Mouse (Mus musculus): ENCODE data around the gene Nacc2.

Nacc2 gene

DNA sequence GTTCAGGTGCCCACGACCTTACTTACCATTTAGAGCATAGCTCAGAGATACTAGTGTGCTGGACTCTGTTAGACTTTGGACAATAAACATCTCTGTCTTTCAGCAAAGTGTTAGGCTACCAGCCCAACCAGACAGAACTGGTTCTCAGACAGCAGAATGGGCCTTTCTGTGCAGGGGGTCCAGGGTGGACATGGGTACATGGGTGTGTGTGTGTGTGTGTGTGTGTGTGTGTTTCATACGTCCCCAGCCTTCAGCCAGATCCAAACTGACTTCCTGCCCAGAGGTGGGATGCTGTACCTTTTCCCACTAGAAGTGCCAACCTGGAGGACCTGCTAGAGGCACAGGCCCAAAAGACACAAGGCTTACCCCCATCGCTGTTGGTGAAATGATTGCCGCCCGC, 23.8 kb downstream of the Nacc2 start:
- DNase-seq (ENCODE audit: low read depth, low spot score), result no peak

DNA sequence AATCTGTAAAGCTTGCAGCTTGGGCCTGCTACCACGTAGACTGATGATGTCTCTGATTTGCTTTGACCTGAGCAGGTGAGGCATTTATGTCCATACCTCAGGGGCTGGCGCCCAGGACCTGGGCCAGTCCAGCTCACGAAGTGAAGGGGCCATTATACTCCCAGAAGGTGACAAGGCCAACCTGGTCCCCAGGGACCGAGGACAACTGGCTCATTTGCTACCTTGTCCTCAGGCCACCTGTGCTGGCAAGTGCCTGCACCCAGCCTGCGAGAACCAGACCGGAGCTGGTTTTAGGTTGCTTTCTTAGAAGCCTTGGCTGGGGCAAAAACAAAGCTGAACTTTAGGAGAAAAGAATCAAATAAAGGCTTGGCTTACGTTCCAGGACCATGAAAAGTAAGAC, 29.1 kb downstream of the Nacc2 start:
- DNase-seq (ENCODE audit: low read depth, low spot score), result no peak

DNA sequence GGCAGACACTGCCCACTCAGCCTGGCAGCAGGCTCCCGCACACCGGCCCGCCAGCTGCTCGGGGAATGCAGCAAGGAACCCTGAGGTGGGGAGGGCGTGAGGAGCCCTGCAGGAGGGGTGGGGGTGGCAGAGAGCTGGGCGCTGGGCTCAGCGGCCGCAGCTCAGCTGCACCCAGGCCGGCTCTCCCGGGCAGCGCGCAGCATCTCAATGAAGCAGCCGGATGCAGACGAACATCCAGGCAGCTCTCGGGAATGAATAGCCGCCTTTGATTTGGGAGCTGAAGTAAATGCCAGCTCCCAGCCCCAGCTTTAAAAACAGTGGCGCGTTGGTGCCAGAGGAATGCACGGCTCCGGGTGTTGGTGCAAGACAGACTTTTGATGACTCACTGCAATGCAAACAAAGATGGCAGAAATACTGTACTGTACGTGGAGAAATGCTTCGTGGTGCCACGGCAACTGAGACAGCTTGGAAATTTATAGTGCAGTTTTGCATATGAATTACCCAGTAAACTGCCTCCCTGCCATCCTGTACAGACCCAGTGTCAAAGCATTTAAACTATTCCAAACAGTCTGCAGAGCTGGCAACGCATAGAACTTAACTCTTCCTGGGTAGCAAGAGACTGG, 31.1 kb downstream of the Nacc2 start:
- DNase-seq (ENCODE audit: low read depth, low spot score), result no peak

DNA sequence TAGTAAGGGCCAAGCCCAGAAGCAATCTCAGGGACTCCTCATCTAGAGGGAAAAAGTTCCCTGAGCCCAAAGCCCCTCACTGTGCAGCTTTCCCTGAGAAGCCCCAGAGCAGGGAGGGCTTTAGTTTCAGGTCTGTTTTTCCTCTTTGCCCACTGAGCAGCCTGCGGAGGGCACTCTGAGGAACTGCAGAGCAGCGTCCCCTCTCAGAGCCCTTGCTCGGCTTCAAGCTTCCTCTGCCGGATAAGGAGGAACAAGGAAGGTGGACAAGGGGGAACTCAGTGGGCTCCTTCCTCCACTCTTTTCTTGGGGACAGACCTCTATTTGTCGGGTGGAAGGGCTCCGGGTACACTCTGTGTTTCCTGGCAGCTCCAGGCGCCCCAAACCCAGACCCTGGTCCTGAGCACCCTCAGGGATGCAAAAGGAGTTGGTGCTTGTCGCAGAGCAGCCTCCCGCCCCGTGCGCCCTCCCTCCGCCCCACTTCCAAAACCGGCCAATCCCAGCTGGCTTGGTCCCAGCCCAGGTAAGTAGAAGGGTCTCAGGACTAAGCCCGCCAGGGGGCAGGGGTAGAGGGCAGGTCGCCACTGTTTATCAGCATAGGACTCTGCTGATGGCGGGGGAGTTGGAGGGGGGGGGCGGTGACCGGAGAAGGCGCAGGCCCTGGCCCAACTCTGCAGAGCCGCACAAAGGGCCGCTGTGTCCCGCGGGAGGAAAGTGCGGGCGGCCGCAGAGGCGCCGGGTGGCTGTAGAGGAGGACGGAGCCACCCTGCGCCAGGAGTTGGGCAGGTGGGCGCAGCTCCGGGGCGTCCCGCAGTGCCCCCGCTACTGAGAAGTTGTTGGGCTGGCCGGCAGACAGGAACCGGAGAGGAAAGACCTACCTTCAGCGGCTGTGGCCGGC, 31.9 kb downstream of the Nacc2 start:
- no peak for DNase-seq (ENCODE audit: low read depth, low spot score)

DNA sequence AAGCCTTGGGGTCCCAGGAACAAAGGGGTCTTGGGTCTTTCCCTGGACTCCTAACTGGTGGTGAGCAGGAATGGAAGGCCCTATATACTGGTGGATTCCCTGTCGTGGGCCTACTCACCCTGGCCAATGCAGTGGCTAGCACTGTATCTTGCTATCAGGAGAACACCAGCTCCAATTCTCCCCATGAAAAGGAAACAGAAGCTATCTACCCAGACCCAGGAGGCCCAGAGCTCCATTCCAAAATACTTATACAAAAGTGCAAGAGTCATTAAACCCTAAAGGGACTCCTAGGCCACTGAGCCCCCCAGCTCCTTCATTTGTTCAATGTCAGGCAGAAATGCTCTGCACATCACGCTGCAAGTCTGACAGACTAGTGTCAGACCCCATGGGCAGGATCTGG, 34.0 kb downstream of the Nacc2 start:
- no peak for DNase-seq (ENCODE audit: low read depth, low spot score)

DNA sequence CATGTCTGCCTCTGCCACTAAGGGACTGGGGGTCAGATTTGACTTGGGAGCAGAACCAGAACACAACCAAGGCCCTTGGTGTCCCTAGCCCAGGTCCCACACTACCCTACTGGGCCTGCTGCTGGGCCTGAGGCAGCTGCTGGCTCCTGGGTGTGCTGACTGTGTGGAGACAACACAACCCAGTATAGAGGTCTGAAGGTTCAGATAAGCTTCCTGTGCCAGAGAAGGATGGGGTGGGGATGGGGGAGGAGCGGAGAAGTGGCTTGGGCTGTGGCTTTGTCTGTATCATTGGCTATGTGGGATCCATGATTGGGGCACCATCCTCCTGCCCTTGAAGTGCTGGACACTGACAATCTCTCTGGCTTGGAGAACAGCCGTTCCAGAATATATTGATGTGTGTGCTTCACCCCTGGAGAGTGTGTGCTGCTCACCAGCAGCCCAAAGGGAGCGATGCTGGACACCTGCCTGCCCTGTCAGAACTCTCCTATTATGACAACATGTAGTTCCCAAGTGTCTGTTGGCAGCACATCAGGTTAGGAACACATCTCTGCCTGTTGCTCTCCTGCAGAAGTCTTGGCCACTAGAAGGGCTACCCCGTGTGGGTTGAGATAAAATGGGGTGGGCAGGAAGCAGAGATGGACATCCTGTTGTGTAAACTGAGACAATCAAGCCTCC, 36.0 kb downstream of the Nacc2 start:
- DNase-seq (ENCODE audit: low read depth, low spot score), result no peak

DNA sequence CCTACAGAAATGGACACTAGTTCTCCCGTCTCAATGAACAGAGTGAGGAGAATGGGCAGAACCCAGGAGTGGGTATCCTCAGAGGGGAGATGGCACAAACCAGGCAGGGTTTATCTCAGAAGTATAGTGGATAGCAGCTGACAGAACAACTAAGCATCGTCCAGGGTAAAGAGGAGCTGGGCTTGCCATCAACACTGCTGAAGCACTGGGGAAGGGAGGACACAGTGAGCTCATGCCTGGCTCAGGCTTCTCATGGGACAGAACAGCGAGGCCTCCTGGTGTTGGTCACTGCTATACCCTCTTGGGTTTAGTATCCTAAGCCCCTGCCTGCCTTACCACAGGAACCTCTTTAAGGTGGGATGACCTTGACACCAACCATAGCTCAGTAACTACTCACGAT, 36.5 kb downstream of the Nacc2 start:
- DNase-seq (ENCODE audit: low read depth, low spot score), result no peak

DNA sequence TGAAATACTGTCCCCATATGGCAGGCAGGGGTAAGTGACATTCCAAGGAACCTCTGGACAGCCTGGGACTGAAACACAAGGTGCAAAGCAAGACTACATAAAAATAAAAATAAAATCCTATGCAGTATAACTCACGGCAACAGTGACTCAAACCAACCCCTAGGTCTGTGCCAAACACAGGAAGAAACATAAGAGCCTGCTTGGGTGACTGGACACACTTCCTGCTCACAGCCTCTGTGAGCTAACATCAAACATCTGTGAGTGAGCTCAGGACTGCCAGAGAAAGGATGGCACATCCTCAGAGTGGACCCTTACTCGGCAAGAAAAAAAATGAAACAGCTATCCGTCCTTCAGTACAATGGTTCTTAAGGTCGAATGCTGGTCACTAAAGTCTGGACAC, 40.1 kb downstream of the Nacc2 start:
- DNase-seq (ENCODE audit: low read depth, low spot score), result no peak

DNA sequence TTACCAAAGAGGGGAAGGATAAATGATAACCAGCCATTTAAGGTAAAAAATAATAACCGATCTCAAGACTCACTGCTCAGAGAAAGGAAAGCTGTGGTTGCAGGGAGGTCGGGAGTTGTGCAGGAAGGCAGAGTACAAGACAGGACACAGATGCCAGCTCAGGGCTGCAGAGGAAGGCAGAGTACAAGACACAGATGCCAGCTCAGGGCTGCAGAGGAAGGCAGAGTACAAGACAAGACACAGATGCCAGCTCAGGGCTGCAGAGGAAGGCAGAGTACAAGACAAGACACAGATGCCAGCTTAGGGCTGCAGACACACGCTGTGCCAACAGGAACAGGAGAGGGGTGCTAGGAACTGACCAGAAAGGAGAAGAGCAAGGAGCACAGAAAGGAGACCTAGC, 42.2 kb downstream of the Nacc2 start:
- DNase-seq (ENCODE audit: low read depth, low spot score), result no peak

DNA sequence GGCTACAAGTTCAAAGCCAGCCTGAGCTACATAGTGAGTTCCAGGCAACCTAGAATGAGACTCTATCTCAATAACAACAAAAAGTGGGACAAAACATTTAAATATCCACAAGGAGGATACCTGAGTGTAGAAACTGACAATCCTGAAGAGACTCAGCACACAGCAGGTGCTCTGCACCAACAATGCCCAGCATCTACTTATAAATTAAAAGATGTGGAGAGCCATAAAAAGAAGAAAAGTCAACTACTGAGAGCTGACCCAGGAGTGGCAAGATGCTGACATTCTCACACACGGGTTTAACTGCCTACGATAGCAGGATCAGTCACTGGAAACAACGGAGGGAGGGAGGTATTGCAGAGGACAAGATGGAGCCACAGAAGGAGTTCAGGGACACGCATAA, 43.6 kb downstream of the Nacc2 start:
- DNase-seq (ENCODE audit: low read depth, low spot score), result no peak

DNA sequence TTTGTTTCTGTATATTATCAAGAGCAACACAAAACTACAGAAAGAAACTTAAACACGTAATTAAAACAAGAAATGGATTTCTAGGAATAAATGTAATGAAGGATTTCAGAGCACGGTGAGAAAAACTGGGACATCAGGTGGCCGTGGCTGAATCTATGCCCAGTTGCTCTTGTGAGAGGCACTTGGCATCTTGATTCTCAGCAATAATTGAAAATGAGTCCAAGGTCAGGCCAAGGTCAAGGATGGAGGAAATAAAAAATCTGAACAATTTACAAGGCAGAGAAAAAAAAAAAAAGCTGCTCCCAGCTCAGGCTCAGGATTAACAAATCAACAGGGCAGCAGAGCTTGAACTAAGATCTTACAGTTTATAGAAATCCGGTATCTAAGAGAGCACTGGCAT, 46.0 kb downstream of the Nacc2 start:
- DNase-seq (ENCODE audit: low read depth, low spot score), result no peak

DNA sequence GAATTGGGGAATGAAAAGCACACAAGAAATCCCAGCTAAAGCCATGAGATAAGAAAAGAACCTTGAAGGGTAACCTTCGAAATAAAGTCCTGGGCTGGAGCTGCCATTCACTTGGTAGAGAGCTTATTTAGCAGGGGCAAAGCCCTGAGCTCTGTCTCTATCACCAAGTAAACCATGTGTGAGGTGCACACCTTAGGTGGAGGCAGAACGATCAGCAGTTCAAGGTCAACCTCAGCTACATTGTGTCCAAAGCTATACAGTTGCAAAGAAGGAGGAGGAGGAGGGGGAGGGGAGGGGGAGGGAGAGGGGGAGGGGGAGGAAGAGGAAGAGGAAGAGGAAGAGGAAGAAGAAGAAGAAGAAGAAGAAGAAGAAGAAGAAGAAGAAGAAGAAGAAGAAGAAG, 46.9 kb downstream of the Nacc2 start:
- no peak for DNase-seq (ENCODE audit: low read depth, low spot score)

DNA sequence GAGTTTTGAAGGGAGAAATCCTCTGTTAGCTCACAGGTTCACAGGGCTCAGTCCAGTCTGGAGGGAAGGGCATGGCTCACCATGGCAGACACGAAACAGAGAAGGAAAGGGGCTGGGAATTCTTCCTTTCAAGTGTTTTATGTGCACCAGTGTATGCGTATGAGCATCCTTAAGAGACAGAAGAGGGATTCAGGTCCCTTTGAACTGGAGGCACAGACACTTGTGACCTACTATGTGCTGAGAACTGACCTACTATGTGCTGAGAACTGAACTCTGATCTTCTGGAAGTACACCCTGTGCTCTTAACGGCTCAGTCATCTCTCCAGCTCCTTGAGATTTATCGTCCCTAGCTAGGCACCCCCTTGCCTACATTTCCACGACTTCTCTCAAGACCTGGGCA, 48.5 kb downstream of the Nacc2 start:
- no peak for DNase-seq (ENCODE audit: low read depth, low spot score)

DNA sequence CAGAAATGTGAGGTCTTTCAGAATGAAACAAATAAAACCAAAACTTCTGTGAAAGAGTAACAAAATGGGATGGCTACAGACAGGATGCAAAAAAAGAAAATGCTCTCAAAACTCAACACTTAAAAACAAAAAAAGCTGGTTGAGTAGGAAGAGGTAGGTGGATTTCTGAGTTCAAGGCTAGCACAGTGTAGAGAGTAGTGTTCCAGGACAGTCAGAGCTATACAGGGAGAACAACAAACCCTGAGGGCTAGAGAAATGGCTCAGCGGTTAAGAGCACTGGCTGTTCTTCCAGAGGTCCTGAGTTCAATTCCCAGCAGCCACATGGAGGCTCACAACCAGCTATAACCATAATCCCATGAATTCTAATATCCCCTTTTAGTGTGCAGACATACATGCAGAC, 54.4 kb downstream of the Nacc2 start:
- no peak for DNase-seq (ENCODE audit: low read depth, low spot score)

DNA sequence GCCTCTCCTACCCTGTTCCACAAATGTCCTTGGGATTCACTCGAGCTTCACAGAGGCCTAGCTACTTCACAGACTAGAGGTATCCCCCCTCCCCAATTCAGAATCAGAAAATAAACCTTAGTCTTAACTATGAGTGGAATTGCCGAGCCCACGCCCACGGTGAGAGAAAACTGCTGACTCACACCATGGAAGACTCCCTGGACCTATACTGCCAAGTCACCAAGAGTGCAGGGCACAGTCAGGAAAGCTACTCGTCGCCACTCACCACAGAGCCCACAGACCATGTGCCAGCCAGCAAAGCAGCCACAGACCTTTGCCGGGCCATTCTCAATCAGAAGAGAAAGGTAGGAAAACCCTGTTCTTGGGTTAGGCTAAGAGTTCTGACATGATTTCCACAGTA, 54.8 kb downstream of the Nacc2 start:
- DNase-seq (ENCODE audit: low read depth, low spot score), result no peak

DNA sequence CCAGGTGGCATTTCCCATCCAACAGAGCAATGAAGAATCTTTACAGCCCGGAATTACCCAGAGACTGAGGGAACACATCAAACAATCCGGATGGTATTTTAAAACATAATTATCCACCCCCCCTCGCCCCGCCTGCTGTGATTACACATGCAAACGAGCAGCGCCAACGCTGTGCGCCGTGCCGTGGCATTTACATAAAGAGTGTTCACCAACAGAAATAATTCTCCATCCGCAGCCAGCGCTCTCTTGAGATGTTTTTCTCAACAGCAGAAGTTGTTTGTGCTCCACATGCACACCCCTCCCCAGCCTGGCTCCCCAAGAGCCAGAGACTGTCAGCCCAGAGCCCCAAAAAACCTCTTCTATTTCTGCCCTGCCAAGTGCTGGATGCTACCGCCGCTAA, 56.5 kb downstream of the Nacc2 start:
- no peak for DNase-seq (ENCODE audit: low read depth, low spot score)

DNA sequence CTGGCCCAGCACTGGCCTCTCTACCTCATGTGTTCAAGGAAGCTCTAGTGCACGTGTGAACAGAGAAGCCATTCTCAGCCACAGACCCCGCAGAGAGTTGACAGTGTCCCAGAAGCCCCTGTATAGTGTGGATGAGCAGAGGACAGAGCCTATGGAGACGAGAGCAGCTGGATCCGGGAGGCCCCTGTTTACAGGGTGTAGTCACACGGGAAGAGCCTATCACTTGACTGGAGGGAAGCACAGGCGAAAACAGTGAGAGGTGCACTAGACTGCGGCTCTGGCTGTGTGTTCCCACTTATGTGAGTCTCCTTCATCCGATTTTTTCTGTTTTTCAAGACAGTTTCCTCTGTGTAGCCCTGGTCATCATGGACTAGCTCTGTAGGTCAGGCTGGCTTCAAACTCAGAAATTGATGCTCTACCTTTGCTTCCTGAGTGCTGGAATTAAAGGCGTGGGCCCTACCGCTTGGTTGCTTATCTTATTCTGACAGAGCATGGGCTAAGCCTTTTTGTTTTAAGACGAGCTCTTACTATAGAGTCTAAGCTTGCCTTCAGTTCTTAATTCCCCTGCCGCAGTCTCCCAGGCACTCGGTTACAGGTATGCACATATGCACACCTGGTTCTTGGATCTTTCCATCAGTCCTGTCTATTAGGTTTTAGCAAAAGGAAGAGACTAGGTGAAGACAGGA, 60.1 kb downstream of the Nacc2 start:
- DNase-seq (ENCODE audit: low read depth, low spot score), result no peak

DNA sequence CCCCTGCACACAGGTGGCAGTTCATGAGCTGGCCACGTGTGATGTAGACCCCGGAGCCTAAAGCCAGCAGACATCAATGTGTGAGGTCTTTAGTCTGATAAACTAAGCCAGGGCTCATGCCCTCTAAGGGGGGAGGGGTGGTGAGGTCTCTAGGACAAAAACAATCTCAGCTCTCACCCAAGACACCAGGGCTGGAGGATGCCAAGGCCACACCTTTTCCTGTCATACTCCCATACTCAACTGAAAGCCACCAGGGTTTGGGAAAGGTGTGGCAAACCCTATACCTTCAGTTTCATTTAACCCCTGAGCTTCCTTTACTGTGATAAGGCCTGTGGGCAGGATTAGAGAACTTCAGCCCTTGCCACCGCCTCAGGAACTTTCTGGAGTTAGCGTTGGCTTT, 60.8 kb downstream of the Nacc2 start:
- no peak for DNase-seq (ENCODE audit: low read depth, low spot score)

DNA sequence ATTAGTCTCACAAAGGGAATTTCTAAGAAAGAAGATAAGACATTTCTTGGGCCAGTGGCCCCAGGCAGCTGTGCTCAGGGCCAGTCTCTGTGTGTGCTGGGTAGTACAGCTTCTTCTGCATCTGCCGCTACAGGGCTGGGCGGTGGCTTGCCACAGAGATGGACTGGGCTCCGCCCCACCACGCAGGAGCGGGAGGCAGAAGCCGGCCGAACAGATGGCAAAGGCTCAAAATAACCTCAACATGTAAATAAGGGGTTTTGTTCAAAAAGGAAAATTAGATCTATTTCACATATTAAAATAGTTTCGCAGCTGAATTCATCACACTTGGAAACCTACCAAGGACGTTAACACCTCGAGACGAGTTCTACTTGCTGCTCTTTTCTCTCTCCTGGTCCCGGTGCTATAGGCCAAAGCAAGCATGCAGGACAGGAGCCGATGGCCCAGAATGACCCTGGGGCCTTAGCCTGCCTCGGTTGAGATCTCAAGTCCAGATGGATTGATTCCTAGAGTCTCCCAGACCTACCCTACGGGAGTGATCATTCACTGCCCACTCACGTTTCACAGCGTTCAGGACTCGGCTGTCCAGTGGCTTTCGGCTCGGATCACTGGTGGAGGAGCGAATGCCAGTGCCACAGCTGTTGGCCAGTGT, 61.9 kb downstream of the Nacc2 start:
- no peak for DNase-seq (ENCODE audit: low read depth, low spot score)

DNA sequence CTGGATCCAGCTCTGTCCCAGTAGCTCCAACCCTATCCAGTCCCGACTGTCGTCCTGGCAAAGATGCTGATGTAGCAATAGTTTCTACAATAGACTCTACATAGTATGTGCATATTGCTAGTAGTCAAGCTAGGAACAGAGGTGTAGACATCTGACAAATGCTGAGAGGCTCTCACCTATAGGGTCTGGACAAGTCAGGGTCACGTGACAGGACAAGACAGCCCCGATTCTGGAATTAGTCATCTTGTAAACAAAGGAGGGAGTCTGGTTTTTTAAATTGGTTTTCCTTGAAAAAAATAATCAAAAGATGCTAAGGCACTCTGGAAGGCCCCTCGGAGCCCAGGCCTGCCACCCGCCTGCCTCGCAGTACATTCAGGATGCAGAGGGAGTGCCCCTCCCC, 66.0 kb downstream of the Nacc2 start:
- no peak for DNase-seq (ENCODE audit: low read depth, low spot score)

DNA sequence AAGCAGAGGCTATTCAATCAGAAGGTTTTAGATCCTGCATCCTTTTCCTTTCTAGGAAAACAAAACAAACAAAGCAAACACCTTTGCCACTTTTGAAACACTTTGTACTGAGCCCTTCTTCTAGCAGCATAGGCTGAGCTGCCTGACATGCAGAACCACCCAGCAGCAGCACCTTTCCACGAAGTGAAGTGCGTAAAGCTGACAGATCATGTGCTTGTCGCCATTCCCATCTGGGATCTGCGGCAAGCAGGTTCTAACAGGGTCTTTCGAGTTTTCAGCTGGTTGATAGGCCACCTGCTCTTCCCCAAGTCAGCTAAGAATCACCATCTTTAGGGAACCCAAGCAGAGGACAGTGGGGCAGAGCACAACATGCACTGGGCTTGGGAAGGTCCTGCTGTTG, 66.8 kb downstream of the Nacc2 start:
- DNase-seq (ENCODE audit: low read depth, low spot score), result no peak

DNA sequence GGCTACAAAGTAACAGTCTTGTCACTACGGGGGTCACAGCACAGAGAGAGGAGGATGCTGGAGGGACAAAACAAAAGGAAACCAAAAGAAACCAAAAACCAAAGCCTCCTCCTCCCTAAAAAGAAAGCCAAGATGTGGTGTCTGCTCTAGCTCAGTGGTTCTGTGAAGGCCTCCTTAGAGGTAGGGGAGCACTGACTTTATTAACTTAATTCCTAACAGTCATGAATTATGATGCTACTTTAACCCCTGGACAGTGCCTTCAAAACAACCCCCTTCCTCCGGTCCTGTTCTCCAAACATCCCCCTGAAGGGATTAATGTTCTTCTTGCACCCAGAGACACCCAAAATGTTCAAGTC, 67.3 kb downstream of the Nacc2 start:
- DNase-seq (ENCODE audit: low read depth, low spot score), result no peak

Measured in retina, adult 2 months (tissue).